Mouse (Mus musculus) thymus, postnatal 25 days (tissue): ENCODE measurements around the gene Gtf3c5.

Experiments
- DNase-seq: peaks from one replicate; pipeline ENCODE4 v3.0.0; 2022

The Gtf3c5 gene

DNA sequence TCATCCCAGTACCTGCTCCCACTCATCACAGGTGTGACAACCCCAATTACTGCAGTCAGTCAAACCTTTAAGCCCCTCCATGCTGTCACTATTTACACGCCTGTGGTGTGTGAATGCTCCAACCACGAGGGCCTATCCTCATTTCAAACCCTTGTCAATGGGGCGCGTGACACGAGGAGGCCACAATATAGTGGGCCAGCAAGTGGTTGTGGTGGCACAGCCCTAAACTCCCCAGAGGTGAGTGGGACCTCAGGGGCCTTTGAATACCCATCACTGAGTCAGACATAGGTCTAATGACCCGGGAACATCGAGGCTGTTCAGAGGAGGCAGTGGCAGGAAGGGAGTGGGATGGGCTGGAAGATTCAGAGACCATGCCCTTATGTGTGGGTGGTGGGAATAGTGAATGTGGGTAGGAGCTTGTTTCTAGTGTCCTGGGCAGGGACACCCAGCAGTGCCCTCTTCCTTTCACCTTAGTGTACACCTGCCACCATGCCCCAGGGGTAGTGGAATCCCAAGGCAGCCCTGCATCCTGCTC is 49.6 kb downstream of the Gtf3c5 start:
- DNase-seq, result no peak

DNA sequence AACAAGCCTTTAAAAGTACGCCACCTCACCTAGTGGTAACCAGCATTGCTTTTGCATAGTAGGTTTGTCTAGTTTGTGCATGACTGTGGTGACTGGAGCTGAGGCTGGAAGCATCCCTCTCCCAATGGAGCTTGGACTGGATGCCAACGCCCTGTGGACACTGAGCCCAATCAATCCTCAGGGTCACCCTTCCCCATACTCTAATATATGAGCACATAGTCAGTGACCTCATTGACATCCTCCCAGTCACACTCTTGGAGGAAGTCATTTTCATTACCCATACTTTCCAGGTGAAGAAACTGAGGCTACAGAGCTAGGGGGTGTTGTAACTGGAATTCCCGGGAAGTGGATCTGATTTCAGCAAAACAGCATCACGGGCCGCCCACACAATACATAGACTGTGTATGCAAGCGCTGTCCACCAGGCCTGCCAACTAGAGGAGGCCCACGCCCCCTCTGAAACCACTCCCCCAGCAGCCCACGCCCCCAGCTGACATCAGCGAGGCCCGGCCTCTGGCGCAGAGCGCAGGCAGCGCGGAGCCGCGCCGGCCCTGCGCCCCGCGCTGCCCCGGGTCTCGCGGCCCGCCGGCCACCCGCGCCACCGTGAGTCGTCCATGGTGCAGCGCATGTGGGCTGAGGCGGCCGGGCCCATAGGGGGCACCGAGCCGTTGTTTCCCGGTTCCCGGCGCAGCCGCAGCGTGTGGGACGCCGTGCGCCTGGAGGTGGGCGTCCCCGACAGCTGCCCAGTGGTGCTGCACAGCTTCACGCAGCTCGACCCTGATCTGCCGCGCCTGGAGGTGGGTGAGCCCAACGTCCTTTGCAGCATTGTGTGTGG is 50.4 kb downstream of the Gtf3c5 start:
- DNase-seq, result peak; percentile 73

DNA sequence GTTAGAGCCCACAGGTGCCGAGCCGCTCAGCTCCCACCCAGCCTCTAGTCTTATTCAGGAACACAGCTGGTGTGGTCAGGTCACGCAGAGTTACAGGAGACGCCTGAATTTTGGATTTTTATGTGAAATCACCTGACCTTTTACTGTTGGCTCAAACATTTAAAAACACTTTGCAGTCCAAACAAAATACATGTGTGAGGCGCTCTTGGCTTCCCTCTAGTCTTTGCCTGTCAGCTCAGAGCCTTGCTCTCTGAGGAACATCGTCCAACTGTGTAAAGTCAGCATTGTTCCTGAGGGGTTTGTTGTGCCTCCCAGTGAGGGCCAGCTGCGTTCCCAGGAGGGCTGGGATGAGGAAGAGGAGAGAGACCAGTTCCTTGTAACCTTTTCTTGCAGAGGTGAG is 53.2 kb downstream of the Gtf3c5 start:
- DNase-seq, result no peak

DNA sequence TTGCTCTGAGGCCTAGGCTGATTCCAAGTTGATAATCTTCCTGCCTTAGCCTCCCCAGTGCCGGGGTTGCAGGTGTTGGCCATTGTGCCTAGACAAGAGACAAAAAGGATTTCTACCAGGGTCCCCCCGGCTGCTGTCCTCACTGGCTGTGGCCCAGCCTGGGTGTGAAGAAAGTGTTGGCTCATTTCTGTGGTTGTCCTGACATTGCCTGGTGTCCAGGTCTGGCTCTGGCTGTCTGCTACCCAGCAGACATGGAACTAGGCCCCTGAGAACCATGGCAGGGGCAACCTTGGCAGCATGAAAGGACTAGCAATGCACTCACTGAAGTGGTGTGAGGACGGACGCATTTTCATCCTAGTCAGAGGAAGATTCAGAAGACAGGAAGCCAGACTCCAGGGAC is 53.7 kb downstream of the Gtf3c5 start:
- no peak for DNase-seq

DNA sequence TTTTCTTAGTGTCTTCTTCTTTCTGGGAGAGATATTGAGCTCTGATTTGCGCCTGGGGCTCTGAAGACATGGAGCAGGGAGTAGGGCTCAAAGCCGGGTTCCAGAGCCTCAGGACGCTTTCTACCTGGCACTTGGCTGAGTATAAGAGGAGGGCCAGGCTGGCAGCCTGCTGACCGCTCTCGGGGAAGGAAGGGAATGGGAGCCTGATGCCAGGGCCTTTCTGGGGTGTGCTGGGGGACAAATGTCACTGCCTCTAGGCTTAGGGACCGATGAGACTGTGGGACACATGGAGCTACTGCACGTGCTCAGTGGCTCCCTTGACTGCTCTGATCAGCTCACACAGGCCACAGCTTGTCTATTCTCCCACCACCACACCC is 55.2 kb downstream of the Gtf3c5 start:
- DNase-seq, result no peak

DNA sequence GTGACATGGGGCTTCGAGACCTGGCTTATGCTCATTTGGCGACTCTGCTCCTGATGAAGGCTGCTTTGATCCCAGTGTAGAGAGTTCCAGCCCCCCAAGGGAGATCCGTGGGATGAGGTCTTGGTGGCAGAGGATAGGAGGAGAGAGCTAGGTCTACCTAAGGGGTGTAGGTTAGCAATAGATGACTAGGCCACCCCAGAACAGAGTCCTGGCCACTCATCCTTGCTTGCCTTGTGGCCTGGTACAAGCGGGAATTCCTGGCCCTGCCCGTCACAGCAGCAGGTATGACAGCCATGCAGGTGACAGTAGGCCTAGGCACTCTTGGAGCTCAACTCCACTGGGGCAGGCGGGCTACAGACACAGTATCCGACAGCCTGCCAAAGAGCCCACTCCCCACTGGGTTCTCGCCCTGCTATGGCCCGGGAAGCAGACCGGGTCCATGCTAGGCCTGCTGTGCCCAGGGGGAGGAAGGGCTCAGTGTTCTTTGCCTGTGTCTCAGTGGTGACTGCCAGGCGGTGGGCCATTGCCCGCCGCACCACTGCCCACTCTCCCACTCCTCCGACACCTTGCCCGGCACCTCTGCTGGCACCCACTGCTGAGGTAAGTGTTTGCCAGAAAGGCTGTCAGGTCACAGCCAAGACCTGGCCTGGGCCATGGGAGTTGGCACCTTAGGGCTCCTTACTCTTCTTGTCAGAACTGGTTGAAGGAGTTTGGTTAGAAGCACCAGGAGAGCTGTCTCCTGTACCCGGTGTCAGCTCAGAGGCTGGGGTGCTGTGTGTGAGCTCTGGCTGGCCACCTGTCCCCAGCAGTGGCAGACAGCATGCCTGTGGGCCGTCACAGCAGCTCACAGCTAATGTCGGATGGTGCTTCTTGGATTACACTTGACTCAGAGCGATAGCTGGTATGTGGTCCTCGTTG is 55.9 kb downstream of the Gtf3c5 start:
- DNase-seq, result no peak

DNA sequence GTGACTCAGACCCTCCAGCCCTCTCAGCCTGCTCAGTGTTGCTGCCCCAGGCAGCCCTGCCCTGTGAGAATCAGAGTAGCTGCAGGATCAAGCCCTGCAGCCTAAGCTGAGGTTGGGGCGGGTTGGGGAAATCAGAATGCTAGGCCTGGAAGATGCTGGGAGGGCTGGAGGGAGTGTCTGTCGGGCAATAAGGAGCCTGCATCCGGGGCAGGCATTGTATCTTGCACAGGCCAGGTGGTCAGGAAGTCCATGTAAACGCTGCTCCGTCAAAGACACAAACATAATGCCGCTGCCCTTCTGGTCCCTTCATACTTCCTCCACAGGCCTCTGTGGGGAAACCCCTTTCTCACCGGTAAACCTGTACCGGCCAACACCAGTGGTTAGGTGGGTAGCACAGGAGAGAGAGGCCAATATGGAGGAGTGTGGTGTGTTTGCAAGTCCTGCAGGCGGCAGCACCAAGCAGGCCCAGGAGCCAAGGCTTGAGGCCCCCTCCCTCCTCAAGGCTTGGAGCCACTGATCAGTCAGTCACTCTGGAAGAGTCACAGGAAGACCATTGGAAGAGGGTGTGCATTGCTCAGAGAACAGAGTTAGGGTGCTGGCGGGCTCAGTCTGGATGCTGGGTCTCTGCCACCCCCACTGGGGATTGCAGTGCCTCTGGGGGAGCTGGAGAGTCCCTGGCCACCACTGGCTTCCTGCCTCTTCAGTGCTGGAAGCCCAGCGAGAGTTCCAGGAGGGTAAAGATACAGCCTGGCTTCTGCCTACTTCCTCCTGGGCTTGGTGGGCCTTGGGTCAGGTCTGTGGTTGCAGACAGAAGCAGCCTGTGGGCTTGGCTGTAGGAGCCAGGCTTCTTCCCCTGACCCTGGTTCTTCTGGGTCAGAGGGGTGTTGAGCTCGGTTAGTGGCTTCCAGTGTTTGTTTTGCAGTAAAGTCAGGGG is 57.3 kb downstream of the Gtf3c5 start:
- peak; percentile 19 for DNase-seq

DNA sequence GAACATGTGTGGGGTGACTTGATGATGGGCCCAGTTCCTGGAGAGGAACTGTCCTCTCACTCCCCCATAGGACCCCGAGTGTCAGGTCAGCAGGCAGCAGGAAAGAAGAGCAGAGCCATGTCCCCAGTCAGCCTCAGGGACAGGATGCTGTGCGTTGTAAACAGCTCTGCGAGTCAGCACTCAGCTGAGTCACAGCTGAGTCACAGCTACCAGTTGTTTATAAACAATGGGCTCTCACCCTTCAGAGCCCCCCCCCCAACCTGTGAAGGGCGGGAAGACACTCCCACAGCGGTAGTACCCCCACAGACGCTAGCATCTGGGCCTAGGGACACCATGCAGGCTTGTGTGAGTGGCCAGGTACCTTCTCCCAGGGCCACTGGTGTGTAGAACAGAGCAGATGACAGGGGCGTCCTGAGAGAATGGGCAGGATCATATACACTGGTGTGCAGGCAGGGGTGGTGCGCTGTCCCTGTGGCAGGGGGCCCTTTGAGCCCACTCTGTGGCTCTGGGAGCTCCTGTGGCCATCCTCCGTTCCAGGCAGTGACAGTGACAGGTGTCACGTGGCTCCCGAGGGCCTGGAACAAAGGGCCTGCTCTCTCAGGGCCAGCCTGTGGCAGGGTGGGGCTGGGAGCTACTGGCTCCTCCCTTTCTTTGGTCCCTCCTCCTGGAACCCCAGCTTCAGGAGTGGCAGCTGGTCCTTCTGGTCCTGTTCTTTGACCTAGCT is 58.2 kb downstream of the Gtf3c5 start:
- no peak for DNase-seq

DNA sequence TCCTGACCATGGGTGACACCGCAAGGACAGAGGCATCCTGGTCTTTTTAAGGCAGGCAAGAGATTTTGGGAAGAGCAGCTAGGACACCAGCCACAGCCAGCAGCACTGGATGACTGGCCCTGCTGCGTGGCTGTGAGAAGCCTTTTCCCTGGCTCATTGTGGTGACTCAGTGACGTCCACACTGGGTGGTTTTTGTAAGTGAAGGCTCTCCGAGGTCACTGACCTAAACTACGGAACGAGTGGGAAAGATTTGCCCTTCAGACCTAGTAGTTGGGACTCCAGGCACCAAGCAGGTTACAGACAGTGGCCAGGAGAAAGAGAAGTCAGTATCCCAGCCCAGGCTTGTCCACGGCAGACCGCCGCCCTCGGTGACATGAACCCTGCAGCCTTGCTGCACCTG is 59.1 kb downstream of the Gtf3c5 start:
- DNase-seq, result no peak

DNA sequence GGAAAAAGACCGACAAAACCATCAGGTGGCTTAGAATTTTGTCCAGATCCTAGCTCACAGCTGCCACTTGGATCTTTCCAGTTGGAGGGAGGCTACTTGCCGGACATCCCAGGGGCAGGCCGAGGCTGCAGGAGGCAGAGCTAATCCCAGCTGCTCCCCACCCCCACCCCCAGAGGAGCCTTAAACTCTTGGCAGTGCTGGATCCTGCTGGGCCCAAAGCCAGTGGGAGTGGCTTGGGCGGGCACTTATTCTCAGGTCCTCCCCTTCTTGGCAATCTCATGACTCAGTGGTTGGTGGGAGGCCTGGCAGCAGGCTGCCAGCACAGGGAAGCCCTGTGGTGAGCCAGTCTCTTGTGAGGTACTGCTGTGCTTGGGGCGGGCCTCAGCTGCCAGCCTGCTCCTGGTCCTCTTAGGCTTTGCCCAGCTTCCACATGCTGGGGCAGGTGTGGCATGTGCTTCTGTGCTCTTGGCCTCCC is 59.9 kb downstream of the Gtf3c5 start:
- DNase-seq, result no peak

DNA sequence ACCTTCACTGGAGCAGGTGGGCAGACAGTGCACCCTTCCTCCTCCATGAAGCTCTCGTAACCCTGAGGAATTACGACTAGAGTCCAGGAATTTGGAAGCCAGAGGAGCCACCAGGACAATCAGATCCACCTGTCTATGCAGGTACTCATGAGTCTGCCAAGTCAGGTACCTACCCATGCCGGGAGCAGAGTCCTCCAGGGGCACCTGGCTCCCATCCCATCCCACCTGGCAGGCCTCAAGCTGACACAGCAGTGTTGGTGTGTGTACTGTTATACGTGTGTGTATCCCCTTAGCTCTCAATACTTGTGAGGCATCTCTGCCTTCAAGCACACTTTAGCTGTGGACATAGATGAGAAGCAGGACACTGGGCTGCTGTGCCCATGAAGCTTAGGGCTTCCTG is 61.4 kb downstream of the Gtf3c5 start:
- DNase-seq, result no peak

DNA sequence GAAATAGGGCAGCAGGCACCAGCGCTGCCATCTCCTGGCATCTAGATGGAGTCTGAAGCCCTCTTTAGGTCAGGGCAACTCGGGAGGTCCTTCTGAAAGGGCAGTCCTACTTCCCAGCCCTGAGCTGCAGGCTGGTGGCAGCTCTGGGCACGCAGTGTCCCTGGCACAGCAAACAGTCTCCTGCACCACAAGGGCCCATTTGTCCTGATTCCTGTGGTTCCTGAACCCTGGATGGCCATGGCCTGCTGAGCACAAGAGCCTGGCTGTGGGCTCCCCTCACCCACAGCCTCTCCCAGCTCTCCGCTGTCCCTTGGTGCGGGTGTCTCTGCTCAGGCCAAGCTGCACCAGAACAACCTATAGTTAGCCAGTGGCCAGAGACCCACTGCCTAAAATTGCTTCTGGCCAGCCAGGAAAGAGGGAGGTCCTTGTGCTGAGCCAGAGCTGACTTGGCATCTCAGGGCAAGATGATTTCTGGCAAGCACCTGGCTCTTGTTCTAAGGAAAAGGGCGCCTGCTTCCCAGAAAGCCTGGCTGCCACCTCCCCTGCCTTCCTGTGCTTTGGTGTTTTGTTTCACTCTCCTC is 61.9 kb downstream of the Gtf3c5 start:
- no peak for DNase-seq

DNA sequence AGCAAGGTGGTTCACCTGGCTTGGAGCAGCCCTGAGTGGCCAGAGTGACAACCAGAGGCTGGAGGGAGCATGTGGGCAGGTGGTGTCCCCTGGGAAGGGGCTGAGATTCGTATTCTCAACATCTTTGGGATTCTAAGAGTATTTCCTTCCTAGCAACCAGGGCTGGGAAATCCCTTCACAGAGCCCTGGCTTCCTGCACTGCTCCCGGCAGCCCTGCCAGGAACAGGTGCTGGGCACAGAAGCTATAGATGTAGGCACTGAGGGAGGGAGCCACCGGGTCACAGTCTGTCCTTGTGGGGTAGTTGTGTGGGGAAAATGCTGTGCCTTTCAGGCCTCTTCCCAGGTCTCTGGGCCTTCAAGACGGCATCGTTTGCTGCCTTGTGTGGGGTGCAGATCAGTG is 63.0 kb downstream of the Gtf3c5 start:
- DNase-seq, result no peak

DNA sequence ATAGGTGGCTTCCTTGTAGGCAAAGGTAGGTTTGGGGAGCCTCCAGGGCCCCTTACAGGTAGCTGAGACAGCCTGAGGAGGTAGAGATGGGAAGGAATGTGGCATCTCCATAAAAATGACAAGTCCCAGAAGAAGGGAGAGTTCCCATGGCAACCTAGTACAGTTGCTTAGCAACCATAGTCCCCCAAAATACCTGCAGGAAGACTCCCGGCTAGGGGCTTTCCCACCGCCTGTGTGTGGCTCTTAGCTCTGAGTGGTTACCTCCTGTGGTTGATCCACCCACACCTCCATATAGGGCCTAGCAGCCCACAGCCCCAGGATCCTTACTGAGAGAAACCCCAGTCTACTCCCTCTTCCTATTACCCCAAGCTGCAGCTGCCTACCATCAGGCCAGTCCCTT is 65.3 kb downstream of the Gtf3c5 start:
- peak; percentile 33 for DNase-seq

DNA sequence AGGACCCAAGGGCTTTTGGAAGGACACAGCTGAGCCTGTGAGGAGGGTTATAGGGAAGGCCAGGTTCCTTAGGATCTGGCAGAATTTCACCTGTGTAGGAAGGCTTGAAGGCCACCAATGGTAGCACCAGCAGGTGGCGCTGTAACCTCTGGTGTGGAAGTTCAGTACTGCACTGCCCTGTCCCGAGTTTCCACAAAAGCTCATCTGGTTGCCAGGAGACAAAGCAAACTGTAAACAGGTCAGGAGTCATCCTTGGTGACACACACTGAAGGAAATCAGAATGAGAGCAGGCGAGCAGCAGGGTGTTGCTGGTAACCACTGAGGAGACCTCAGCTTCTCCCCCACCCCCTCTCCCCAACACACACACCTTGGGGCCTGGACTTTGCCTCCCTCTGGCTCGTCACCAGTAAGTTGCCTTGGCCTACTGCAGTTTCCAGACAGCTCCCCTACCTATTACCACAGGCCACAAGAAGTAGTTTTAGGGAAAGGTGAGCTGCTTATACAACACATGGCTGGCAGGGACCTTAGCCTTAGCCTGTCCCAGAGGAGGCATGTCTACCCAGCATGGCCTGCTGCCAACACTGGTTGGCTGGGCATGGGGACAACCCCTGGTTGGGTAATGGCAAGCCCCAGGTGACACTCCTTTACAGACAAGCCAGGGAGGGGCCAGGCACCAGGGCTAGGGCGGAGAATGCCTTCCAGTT is 66.2 kb downstream of the Gtf3c5 start:
- DNase-seq, result peak; percentile 71
